Mouse (Mus musculus) testis, postnatal 10 days (tissue): ENCODE results near the gene Tbc1d23.
A peak's percentile ranks its signal among the peaks of the same experiment; 100 is the strongest.
"Not testable (repeated sequence)": the region's sequence is repeated elsewhere in the genome, so short reads cannot be mapped to it uniquely, and the experiment has no call there.

Source experiments
- DNase-seq: peaks from one replicate; pipeline ENCODE4 v3.0.0; 2021; ENCODE audit warnings: low spot score

Tbc1d23 gene

GRCm38 (mm10) chr16:57215957-57216356, 15.3 kb downstream of the Tbc1d23 start:
- no peak for DNase-seq

GRCm38 (mm10) chr16:57211037-57211436, 20.3 kb downstream of the Tbc1d23 start:
- no peak for DNase-seq

GRCm38 (mm10) chr16:57208342-57208741, 23.0 kb downstream of the Tbc1d23 start:
- DNase-seq, result no peak

GRCm38 (mm10) chr16:57197281-57197680, 34.0 kb downstream of the Tbc1d23 start:
- DNase-seq, result no peak

- DNase-seq, result no peak
Measured at GRCm38 (mm10) chr16:57196590-57196989, 34.7 kb downstream of the Tbc1d23 start.

GRCm38 (mm10) chr16:57191214-57191613, 40.1 kb downstream of the Tbc1d23 start:
- no peak for DNase-seq

- no peak for DNase-seq
Measured at GRCm38 (mm10) chr16:57190390-57190789, 40.9 kb downstream of the Tbc1d23 start.

GRCm38 (mm10) chr16:57189493-57189892, 41.8 kb downstream of the Tbc1d23 start:
- DNase-seq, result no peak

- DNase-seq, result no peak
Measured at GRCm38 (mm10) chr16:57186618-57187017, 44.7 kb downstream of the Tbc1d23 start.

- no peak for DNase-seq
Measured at GRCm38 (mm10) chr16:57182037-57182436, 49.3 kb downstream of the Tbc1d23 start.

GRCm38 (mm10) chr16:57181180-57181579, 50.1 kb downstream of the Tbc1d23 start:
- no peak for DNase-seq

GRCm38 (mm10) chr16:57177664-57178063, 53.6 kb downstream of the Tbc1d23 start:
- no peak for DNase-seq

- DNase-seq, result no peak
Measured at GRCm38 (mm10) chr16:57177254-57177653, 54.0 kb downstream of the Tbc1d23 start.

GRCm38 (mm10) chr16:57176276-57176675, 55.0 kb downstream of the Tbc1d23 start:
- no peak for DNase-seq

- no peak for DNase-seq
Measured at GRCm38 (mm10) chr16:57175751-57176150, 55.6 kb downstream of the Tbc1d23 start.

GRCm38 (mm10) chr16:57174480-57174879, 56.8 kb downstream of the Tbc1d23 start:
- not testable (repeated sequence) for DNase-seq

- no peak for DNase-seq
Measured at GRCm38 (mm10) chr16:57171570-57171969, 59.7 kb downstream of the Tbc1d23 start.

GRCm38 (mm10) chr16:57171161-57171560, 60.1 kb downstream of the Tbc1d23 start:
- DNase-seq, result no peak

- DNase-seq, result no peak
Measured at GRCm38 (mm10) chr16:57168236-57168635, 63.1 kb downstream of the Tbc1d23 start.

- DNase-seq, result no peak
Measured at GRCm38 (mm10) chr16:57167514-57167912, 63.8 kb downstream of the Tbc1d23 start.

- peak; percentile 98 for DNase-seq
Measured at GRCm38 (mm10) chr16:57166611-57167513, 64.4 kb downstream of the Tbc1d23 start, which contains the start of gene Nit2. TSS of gene Nit2 (minus strand) at chr16:57167341.

GRCm38 (mm10) chr16:57166086-57166485, 65.2 kb downstream of the Tbc1d23 start:
- no peak for DNase-seq

GRCm38 (mm10) chr16:57165157-57165556, 66.1 kb downstream of the Tbc1d23 start:
- no peak for DNase-seq

- DNase-seq, result no peak
Measured at GRCm38 (mm10) chr16:57163694-57164093, 67.6 kb downstream of the Tbc1d23 start.
